Mouse (Mus musculus): Measurements from ENCODE around the gene Rpl36-ps4.

DNA sequence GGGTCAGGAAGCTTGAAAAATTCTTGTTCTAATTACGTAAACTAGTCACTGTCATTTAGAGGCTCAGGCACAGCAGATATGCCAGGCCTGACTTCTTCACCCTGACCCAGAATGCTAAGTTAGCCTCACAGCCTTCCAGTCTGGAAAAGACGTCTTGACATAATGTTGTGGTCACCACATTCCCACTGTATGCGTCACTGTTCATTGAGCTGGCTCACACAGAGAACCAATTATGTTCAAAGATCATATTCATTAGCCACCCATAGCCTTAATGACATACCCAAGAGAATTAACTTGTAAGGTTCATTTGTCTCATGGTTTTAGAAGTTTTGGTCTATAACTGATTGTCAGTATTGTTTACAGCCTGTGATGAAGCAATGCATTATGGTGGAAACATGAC lies 5.4 kb upstream of the Rpl36-ps4 start:
- TF ChIP-seq CTCF (IDR thresholded peaks at IDR 0.05; ENCODE audit: borderline replicate concordance, insufficient read depth, low read length) (no peak), POLR2A (IDR thresholded peaks at IDR 0.05; ENCODE audit: low read depth, low read length) (no peak)

Measured in embryonic fibroblast, embryonic 13.5 days (primary cell).